Mouse (Mus musculus) splenic B cell, adult 2 months (primary cell): ENCODE measurements around the gene Gm6482.
"Not testable (repeated sequence)": the region's sequence is repeated elsewhere in the genome, so short reads cannot be mapped to it uniquely, and the experiment has no call there.

Source experiments
- DNase-seq: peaks from one replicate; pipeline ENCODE4 v3.0.0-alpha.2; 2011; ENCODE audit warnings: low read depth, low spot score
- H3K27me3 ChIP-seq: 2 replicates; pipeline ENCODE4 v1.6.1; 2012; ENCODE audit warnings: mild to moderate bottlenecking, low read length, moderate library complexity, mixed read lengths; ENCODE audit not compliant: control insufficient read depth, poor library complexity, insufficient read depth, severe bottlenecking
- H3K36me3 ChIP-seq: 2 replicates; pipeline ENCODE4 v1.6.1; 2012; ENCODE audit warnings: mild to moderate bottlenecking, low read length, moderate library complexity, mixed read lengths; ENCODE audit not compliant: control insufficient read depth, poor library complexity, insufficient read depth, severe bottlenecking

The Gm6482 gene

GRCm38 (mm10) chr14:41408181-41408580 is at the start of gene Gm6482:
Gene Gm6482, minus strand, starts transcription at chr14:41408281.
- H3K36me3 ChIP-seq, H3K27me3 ChIP-seq, DNase-seq: not testable (repeated sequence)

DNA sequence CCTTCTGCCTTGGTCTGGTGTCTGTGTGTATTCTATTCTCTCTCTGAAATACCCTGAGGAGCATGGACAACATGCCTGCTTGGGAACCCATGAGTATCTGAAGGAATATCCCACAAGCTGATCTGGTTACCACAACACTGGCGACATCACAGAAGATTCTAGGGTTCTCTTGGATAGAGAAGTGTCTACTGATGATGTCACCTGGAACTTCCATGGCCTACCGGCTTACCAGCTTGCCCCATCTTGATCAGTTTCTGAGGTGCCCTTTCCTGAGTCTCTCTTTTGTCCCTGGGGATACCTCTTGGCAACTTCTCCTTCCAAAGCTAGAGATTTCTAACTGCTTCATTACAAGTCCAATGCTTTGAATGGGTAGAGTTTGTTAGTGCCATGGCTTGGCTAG is 45.3 kb upstream of the Gm6482 start, which contains the start of gene Gm7954:
Gene Gm7954 (minus strand): TSS at position 101 of the 400 bp plus-strand sequence.
- DNase-seq, H3K27me3 ChIP-seq, H3K36me3 ChIP-seq: not testable (repeated sequence)

- not testable (repeated sequence) for H3K36me3 ChIP-seq, DNase-seq, H3K27me3 ChIP-seq
Measured at GRCm38 (mm10) chr14:41425393-41426075, 17.5 kb upstream of the Gm6482 start.

GRCm38 (mm10) chr14:41424694-41425093 is 16.6 kb upstream of the Gm6482 start:
- DNase-seq, H3K36me3 ChIP-seq, H3K27me3 ChIP-seq: not testable (repeated sequence)

- DNase-seq, H3K36me3 ChIP-seq, H3K27me3 ChIP-seq: not testable (repeated sequence)
Measured at GRCm38 (mm10) chr14:41386279-41386678, 21.8 kb downstream of the Gm6482 start, which contains the start of gene Gm7945. Gene Gm7945, minus strand, starts transcription at chr14:41386379.
